Mouse (Mus musculus): ENCODE measurements around the gene Ivns1abp. TPM values are rescaled to one million over a fixed set of nuclear protein-coding genes. Genes with fewer than 3 reads are reported as not detected.
A peak's percentile ranks its signal among the peaks of the same experiment; 100 is the strongest.
"Not testable (repeated sequence)": the region's sequence is repeated elsewhere in the genome, so short reads cannot be mapped to it uniquely, and the experiment has no call there.

The Ivns1abp gene
- total RNA-seq, 2 experiments from 2014 or later = 92.3 to 113 TPM

GRCm38 (mm10) chr1:151341321-151342044 lies 2.8 kb upstream of the Ivns1abp start:
- DNase-seq = no peak

GRCm38 (mm10) chr1:151342311-151342710 lies 2.0 kb upstream of the Ivns1abp start:
- no peak for DNase-seq

GRCm38 (mm10) chr1:151342968-151343367 lies 1.3 kb upstream of the Ivns1abp start:
- no peak for DNase-seq

GRCm38 (mm10) chr1:151343571-151344282 lies 550 bp upstream of the Ivns1abp start:
- DNase-seq = no peak

GRCm38 (mm10) chr1:151345109-151345862 lies 1.0 kb downstream of the Ivns1abp start:
- DNase-seq = peak; percentile 96

GRCm38 (mm10) chr1:151345863-151346195 lies 1.6 kb downstream of the Ivns1abp start:
- DNase-seq = no peak

GRCm38 (mm10) chr1:151346681-151347127 lies 2.4 kb downstream of the Ivns1abp start:
- no peak for DNase-seq

GRCm38 (mm10) chr1:151348293-151348692 lies 4.0 kb downstream of the Ivns1abp start:
- DNase-seq = not testable (repeated sequence)

- DNase-seq = no peak
Observed at GRCm38 (mm10) chr1:151352911-151353310, 8.6 kb downstream of the Ivns1abp start.

- DNase-seq = no peak
Observed at GRCm38 (mm10) chr1:151355994-151356393, 11.7 kb downstream of the Ivns1abp start.

GRCm38 (mm10) chr1:151359374-151359773 lies 15.1 kb downstream of the Ivns1abp start:
- no peak for DNase-seq

GRCm38 (mm10) chr1:151366944-151367605 lies 22.8 kb downstream of the Ivns1abp start:
- no peak for DNase-seq

- DNase-seq = no peak
Observed at GRCm38 (mm10) chr1:151367721-151368324, 23.5 kb downstream of the Ivns1abp start.

GRCm38 (mm10) chr1:151368444-151368843 lies 24.2 kb downstream of the Ivns1abp start:
- DNase-seq = no peak

- DNase-seq = no peak
Observed at GRCm38 (mm10) chr1:151370573-151370972, 26.3 kb downstream of the Ivns1abp start.

GRCm38 (mm10) chr1:151371543-151371942 lies 27.3 kb downstream of the Ivns1abp start:
- no peak for DNase-seq

GRCm38 (mm10) chr1:151372823-151373222 lies 28.5 kb downstream of the Ivns1abp start:
- DNase-seq = no peak

GRCm38 (mm10) chr1:151377353-151377752 lies 33.1 kb downstream of the Ivns1abp start:
- no peak for DNase-seq

GRCm38 (mm10) chr1:151390029-151390428 lies 45.8 kb downstream of the Ivns1abp start:
- DNase-seq = no peak

- DNase-seq = no peak
Observed at GRCm38 (mm10) chr1:151409827-151410226, 65.5 kb downstream of the Ivns1abp start.
